Mouse (Mus musculus): ENCODE results near the gene Tln1. TPM values are rescaled to one million over a fixed set of nuclear protein-coding genes. Genes with fewer than 3 reads are reported as not detected.

Tln1 gene
- polyA plus RNA-seq, 1 experiment from 2014 or later = 41.6 TPM

DNA sequence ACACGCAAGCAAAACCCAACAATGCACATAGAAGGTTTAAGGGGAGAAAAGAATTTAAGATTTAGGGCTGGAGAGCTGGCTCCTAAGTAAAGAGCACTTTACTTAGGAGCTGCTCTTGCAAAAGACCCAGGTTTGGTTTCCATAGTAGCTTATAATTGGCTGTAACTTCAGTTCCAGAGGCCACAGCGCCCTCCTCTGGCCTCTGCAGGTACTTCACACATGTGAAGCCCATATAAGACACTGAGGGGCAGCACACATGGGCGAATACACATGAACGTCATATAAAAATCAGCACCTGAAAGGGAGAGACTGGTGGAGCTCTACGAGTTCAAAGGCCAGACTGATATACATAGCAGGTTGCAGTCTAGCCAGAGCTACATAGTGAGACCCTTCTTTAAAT lies 34.6 kb downstream of the Tln1 start:
- no peak overlapping the region for H3K27ac ChIP-seq (ENCODE audit: low read depth, low read length)
- peaks cover 18% of the 10 kb centered on the region for H3K36me3 ChIP-seq (ENCODE audit: control insufficient read depth, insufficient read depth)
- no peak for ATAC-seq
- no peak overlapping the region for H3K4me2 ChIP-seq (replicated peaks; ENCODE audit: low read depth)
- peak; percentile 61 for TF ChIP-seq CTCF (IDR thresholded peaks at IDR 0.05; ENCODE audit: low read depth)
- H3K9me3 ChIP-seq (ENCODE audit: control insufficient read depth) = no peaks in the 10 kb centered on the region
- no peak overlapping the region for H3K4me3 ChIP-seq (ENCODE audit: low read depth, low read length)
- 0 out of 2 replicates have a peak, but pooled peaks cover 4% of the 10 kb centered on the region for H3K4me1 ChIP-seq (replicated peaks; ENCODE audit: control insufficient read depth, insufficient read depth, low read length)
- H3K9ac ChIP-seq (ENCODE audit: low read depth, low read length) = no peak overlapping the region
- H3K27me3 ChIP-seq (replicated peaks; ENCODE audit: control insufficient read depth, insufficient read depth, low read length) = peaks cover 13% of the 10 kb centered on the region; the same call in 1 of the 2 replicates
- 68% methylated on average over 5 of the region's 5 CpGs for WGBS

DNA sequence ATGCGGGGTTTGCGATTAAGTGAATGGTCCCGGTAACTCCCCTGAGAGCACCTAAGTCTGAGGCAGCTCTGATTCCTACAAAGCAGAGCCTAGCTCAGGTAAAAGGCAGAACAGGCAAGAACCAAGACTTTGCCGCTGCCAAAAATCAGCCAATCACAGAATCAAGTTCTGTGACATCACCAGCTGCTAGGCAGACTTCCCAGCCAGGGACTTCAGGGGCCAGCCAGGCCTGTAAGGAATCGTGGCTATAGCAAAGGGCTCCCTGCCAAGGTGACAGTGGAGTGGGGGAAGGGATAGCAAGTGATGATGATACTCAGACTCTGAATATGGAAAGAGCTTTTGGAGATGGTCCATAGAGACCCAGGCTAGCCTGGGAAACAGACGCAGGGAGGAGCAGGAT lies 42.5 kb downstream of the Tln1 start:
- WGBS = 18% methylated on average over 6 of the region's 6 CpGs

GRCm38 (mm10) chr4:43519551-43519950 lies 42.9 kb downstream of the Tln1 start:
- Histone ChIP-seq H3K27ac (ENCODE audit: low read depth, low read length) (no peak overlapping the region), H3K9ac (ENCODE audit: low read depth, low read length) (no peak overlapping the region), H3K4me3 (ENCODE audit: low read depth, low read length) (0 out of 2 replicates have a peak overlapping the region, but pooled peaks have one; percentile 9), H3K36me3 (ENCODE audit: control insufficient read depth, insufficient read depth) (peaks cover 17% of the 10 kb centered on the region; the same call in 1 of the 2 replicates), H3K4me2 (replicated peaks; ENCODE audit: low read depth) (peak overlapping the region; percentile 61), H3K4me1 (replicated peaks; ENCODE audit: control insufficient read depth, insufficient read depth, low read length) (peaks cover 8% of the 10 kb centered on the region; the same call in 1 of the 2 replicates), H3K9me3 (ENCODE audit: control insufficient read depth) (no peaks in the 10 kb centered on the region), H3K27me3 (replicated peaks; ENCODE audit: control insufficient read depth, insufficient read depth, low read length) (peaks cover 35% of the 10 kb centered on the region; the same call in 1 of the 2 replicates)
- ATAC-seq = no peak
- no peak for TF ChIP-seq CTCF (IDR thresholded peaks at IDR 0.05; ENCODE audit: low read depth)
- WGBS = 36% methylated on average over 10 of the region's 10 CpGs

More for the DNA sequence above, 42.5 kb downstream of the Tln1 start:
- peak; percentile 17; the same call in 1 of the 2 replicates for ATAC-seq
- H3K36me3 ChIP-seq (ENCODE audit: control insufficient read depth, insufficient read depth) = peaks cover 13% of the 10 kb centered on the region; the same call in 1 of the 2 replicates
- H3K9me3 ChIP-seq (ENCODE audit: control insufficient read depth) = no peaks in the 10 kb centered on the region
- H3K9ac ChIP-seq (ENCODE audit: low read depth, low read length) = no peak overlapping the region
- TF ChIP-seq CTCF (IDR thresholded peaks at IDR 0.05; ENCODE audit: low read depth) = no peak
- H3K4me1 ChIP-seq (replicated peaks; ENCODE audit: control insufficient read depth, insufficient read depth, low read length) = peaks cover 8% of the 10 kb centered on the region; the same call in 1 of the 2 replicates
- 0 out of 2 replicates have a peak overlapping the region, but pooled peaks have one; percentile 9 for H3K4me3 ChIP-seq (ENCODE audit: low read depth, low read length)
- peaks cover 31% of the 10 kb centered on the region; the same call in 1 of the 2 replicates for H3K27me3 ChIP-seq (replicated peaks; ENCODE audit: control insufficient read depth, insufficient read depth, low read length)
- no peak overlapping the region for H3K27ac ChIP-seq (ENCODE audit: low read depth, low read length)
- H3K4me2 ChIP-seq (replicated peaks; ENCODE audit: low read depth) = peak overlapping the region; percentile 61

GRCm38 (mm10) chr4:43515764-43516708 lies 46.5 kb downstream of the Tln1 start:
- H3K36me3 ChIP-seq (ENCODE audit: control insufficient read depth, insufficient read depth) = peaks cover 19% of the 10 kb centered on the region; the same call in 1 of the 2 replicates
- no peak overlapping the region for H3K4me3 ChIP-seq (ENCODE audit: low read depth, low read length)
- 50% methylated on average over 11 of the region's 11 CpGs for WGBS
- H3K9me3 ChIP-seq (ENCODE audit: control insufficient read depth) = no peaks in the 10 kb centered on the region
- peaks cover 4% of the 10 kb centered on the region; the same call in 1 of the 2 replicates for H3K4me1 ChIP-seq (replicated peaks; ENCODE audit: control insufficient read depth, insufficient read depth, low read length)
- H3K27me3 ChIP-seq (replicated peaks; ENCODE audit: control insufficient read depth, insufficient read depth, low read length) = peaks cover 20% of the 10 kb centered on the region; the same call in 1 of the 2 replicates
- peak; percentile 44 for ATAC-seq
- H3K4me2 ChIP-seq (replicated peaks; ENCODE audit: low read depth) = no peak overlapping the region
- TF ChIP-seq CTCF (IDR thresholded peaks at IDR 0.05; ENCODE audit: low read depth) = no peak
- H3K27ac ChIP-seq (ENCODE audit: low read depth, low read length) = no peak overlapping the region
- H3K9ac ChIP-seq (ENCODE audit: low read depth, low read length) = no peak overlapping the region

- peaks cover 19% of the 10 kb centered on the region; the same call in 1 of the 2 replicates for H3K36me3 ChIP-seq (ENCODE audit: control insufficient read depth, insufficient read depth)
- no peaks in the 10 kb centered on the region for H3K9me3 ChIP-seq (ENCODE audit: control insufficient read depth)
- H3K27me3 ChIP-seq (replicated peaks; ENCODE audit: control insufficient read depth, insufficient read depth, low read length) = peaks cover 12% of the 10 kb centered on the region; the same call in 1 of the 2 replicates
- no peak overlapping the region for H3K4me2 ChIP-seq (replicated peaks; ENCODE audit: low read depth)
- H3K9ac ChIP-seq (ENCODE audit: low read depth, low read length) = no peak overlapping the region
- 74% methylated on average over 4 of the region's 4 CpGs for WGBS
- no peak overlapping the region for H3K27ac ChIP-seq (ENCODE audit: low read depth, low read length)
- TF ChIP-seq CTCF (IDR thresholded peaks at IDR 0.05; ENCODE audit: low read depth) = no peak
- peaks cover 3% of the 10 kb centered on the region; the same call in 1 of the 2 replicates for H3K4me1 ChIP-seq (replicated peaks; ENCODE audit: control insufficient read depth, insufficient read depth, low read length)
- H3K4me3 ChIP-seq (ENCODE audit: low read depth, low read length) = no peak overlapping the region
- ATAC-seq = no peak
Measured at GRCm38 (mm10) chr4:43513791-43514190, 48.7 kb downstream of the Tln1 start.

DNA sequence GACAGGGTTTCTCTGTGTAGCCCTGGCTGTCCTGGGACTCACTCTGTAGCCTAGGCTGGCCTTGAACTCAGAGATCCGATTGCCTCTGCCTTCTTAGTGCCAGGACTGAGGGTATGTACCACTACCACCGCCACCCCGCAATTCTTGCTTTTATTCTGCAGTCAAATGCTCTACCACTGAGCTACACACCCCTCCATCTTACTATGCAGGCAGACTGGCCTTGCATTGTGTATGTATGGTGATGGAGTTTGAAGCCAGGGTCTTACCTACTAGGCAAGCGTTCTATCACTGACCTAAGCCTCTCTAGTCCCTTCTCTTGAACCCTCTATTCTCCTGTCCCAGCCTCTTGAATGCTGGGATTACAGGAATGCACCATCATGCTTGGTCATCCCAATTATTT lies 49.2 kb downstream of the Tln1 start:
- Histone ChIP-seq H3K36me3 (ENCODE audit: control insufficient read depth, insufficient read depth) (peaks cover 17% of the 10 kb centered on the region; the same call in 1 of the 2 replicates), H3K4me1 (replicated peaks; ENCODE audit: control insufficient read depth, insufficient read depth, low read length) (peaks cover 4% of the 10 kb centered on the region; the same call in 1 of the 2 replicates), H3K27ac (ENCODE audit: low read depth, low read length) (no peak overlapping the region), H3K27me3 (replicated peaks; ENCODE audit: control insufficient read depth, insufficient read depth, low read length) (peaks cover 11% of the 10 kb centered on the region; the same call in 1 of the 2 replicates), H3K9ac (ENCODE audit: low read depth, low read length) (no peak overlapping the region), H3K9me3 (ENCODE audit: control insufficient read depth) (no peaks in the 10 kb centered on the region), H3K4me3 (ENCODE audit: low read depth, low read length) (no peak overlapping the region), H3K4me2 (replicated peaks; ENCODE audit: low read depth) (no peak overlapping the region)
- no peak for TF ChIP-seq CTCF (IDR thresholded peaks at IDR 0.05; ENCODE audit: low read depth)
- WGBS = 89% methylated on average over 4 of the region's 4 CpGs
- no peak for ATAC-seq

Data from intestine, postnatal 0 days (tissue).